Mouse (Mus musculus) NIH3T3 (cell line): ENCODE data around the gene Smg6.

Experiments used
- DNase-seq: peaks from one replicate; pipeline ENCODE4 v3.0.0-alpha.2; 2012; ENCODE audit warnings: low read depth

Smg6 gene

GRCm38 (mm10) chr11:75047736-75048407, 122.2 kb downstream of the Smg6 start:
- no peak for DNase-seq

GRCm38 (mm10) chr11:75049146-75049545, 123.5 kb downstream of the Smg6 start:
- DNase-seq: no peak

- DNase-seq: no peak
Observed at GRCm38 (mm10) chr11:75049807-75050206, 124.2 kb downstream of the Smg6 start.

- DNase-seq: peak; percentile 49
Observed at GRCm38 (mm10) chr11:75051239-75051638, 125.6 kb downstream of the Smg6 start.

- peak; percentile 75 for DNase-seq
Observed at GRCm38 (mm10) chr11:75051712-75052550, 126.3 kb downstream of the Smg6 start.

GRCm38 (mm10) chr11:75053020-75053419, 127.4 kb downstream of the Smg6 start:
- peak; percentile 70 for DNase-seq

- peak; percentile 26 for DNase-seq
Observed at GRCm38 (mm10) chr11:75053722-75054121, 128.1 kb downstream of the Smg6 start.

GRCm38 (mm10) chr11:75054184-75054877, 128.7 kb downstream of the Smg6 start:
- peak; percentile 90 for DNase-seq

GRCm38 (mm10) chr11:75054878-75055214, 129.2 kb downstream of the Smg6 start:
- DNase-seq: no peak

GRCm38 (mm10) chr11:75062650-75063049, 137.0 kb downstream of the Smg6 start:
- DNase-seq: no peak

- no peak for DNase-seq
Observed at GRCm38 (mm10) chr11:75064266-75064665, 138.6 kb downstream of the Smg6 start.

GRCm38 (mm10) chr11:75071352-75071751, 145.7 kb downstream of the Smg6 start:
- no peak for DNase-seq

- peak; percentile 71 for DNase-seq
Observed at GRCm38 (mm10) chr11:75072932-75073625, 147.5 kb downstream of the Smg6 start.

GRCm38 (mm10) chr11:75073696-75074095, 148.1 kb downstream of the Smg6 start:
- peak; percentile 73 for DNase-seq

- DNase-seq: peak; percentile 69
Observed at GRCm38 (mm10) chr11:75074543-75074942, 148.9 kb downstream of the Smg6 start.

GRCm38 (mm10) chr11:75078616-75079015, 153.0 kb downstream of the Smg6 start:
- DNase-seq: no peak

GRCm38 (mm10) chr11:75083031-75083430, 157.4 kb downstream of the Smg6 start:
- DNase-seq: no peak

- DNase-seq: peak; percentile 56
Observed at GRCm38 (mm10) chr11:75092159-75092558, 166.5 kb downstream of the Smg6 start.

GRCm38 (mm10) chr11:75092656-75093055, 167.0 kb downstream of the Smg6 start:
- peak; percentile 25 for DNase-seq

- DNase-seq: no peak
Observed at GRCm38 (mm10) chr11:75094759-75095158, 169.1 kb downstream of the Smg6 start.

- DNase-seq: peak; percentile 12
Observed at GRCm38 (mm10) chr11:75102763-75103339, 177.2 kb downstream of the Smg6 start.

- no peak for DNase-seq
Observed at GRCm38 (mm10) chr11:75106614-75107013, 181.0 kb downstream of the Smg6 start.
